Mouse (Mus musculus) midbrain, embryonic 16.5 days (tissue): ENCODE data around the gene Sphk1. TPM values are rescaled to one million over a fixed set of nuclear protein-coding genes. Genes with fewer than 3 reads are reported as not detected.

Source experiments
- ATAC-seq: fragments of 200-750 bp; cut with Nextera tagmentation; 2 replicates; pipeline ENCODE4 v1.8.0; 2017; ENCODE audit warnings: moderate TSS enrichment
- H3K27ac ChIP-seq: fragments of 300-500 bp; sonication (generic); 2 replicates; pipeline ENCODE4 v1.5.1; 2014; ENCODE audit warnings: mild to moderate bottlenecking, low read length, mixed read lengths
- H3K27me3 ChIP-seq: fragments of 300-500 bp; sonication (generic); 2 replicates; pipeline ENCODE4 v1.6.1; 2014; ENCODE audit warnings: low read depth, low read length, mixed read lengths; ENCODE audit not compliant: control insufficient read depth, insufficient read depth
- H3K36me3 ChIP-seq: fragments of 300-500 bp; sonication (generic); 2 replicates; pipeline ENCODE4 v1.6.1; 2014; ENCODE audit warnings: mild to moderate bottlenecking, low read length, moderate library complexity, mixed read lengths; ENCODE audit not compliant: control insufficient read depth, insufficient read depth
- H3K4me1 ChIP-seq: fragments of 300-500 bp; sonication (generic); 2 replicates; pipeline ENCODE4 v1.6.1; 2014; ENCODE audit warnings: mild to moderate bottlenecking, low read length, mixed read lengths; ENCODE audit not compliant: control insufficient read depth, insufficient read depth
- H3K4me2 ChIP-seq: fragments of 300-500 bp; sonication (generic); 2 replicates; pipeline ENCODE4 v1.6.1; 2014; ENCODE audit warnings: mild to moderate bottlenecking, low read length, mixed read lengths
- H3K4me3 ChIP-seq: fragments of 300-500 bp; sonication (generic); 2 replicates; pipeline ENCODE4 v1.5.1; 2014; ENCODE audit warnings: low read depth, mild to moderate bottlenecking, low read length, moderate library complexity, mixed read lengths
- H3K9ac ChIP-seq: fragments of 300-500 bp; sonication (generic); 2 replicates; pipeline ENCODE4 v1.6.1; 2014; ENCODE audit warnings: low read depth, low read length, mixed read lengths
- H3K9me3 ChIP-seq: fragments of 300-500 bp; sonication (generic); replicated peaks from 2 replicates; pipeline ENCODE4 v1.6.1; 2014; ENCODE audit warnings: mild to moderate bottlenecking, low read length, mixed read lengths; ENCODE audit not compliant: control insufficient read depth, poor library complexity, severe bottlenecking
- WGBS: fragments of 180-500 bp; shearing (Covaris S2); extraction: QIAGEN DNeasy Blood & Tissue Kit; methylation state at CpG from one replicate; pipeline ENCODE4 v1.1.7; 2014; 5-methylcytosine and 5-hydroxymethylcytosine counted together
- polyA plus RNA-seq: library from polyadenylated mRNA; unstranded; fragments of >200 nt; fragmentation: Nextera tagmentation; extraction: Ambion mirVana; gene quantifications from 2 replicates; pipeline ENCODE4 v1.2.1, GENCODE M21; 2015

The Sphk1 gene
- polyA plus RNA-seq, 1 experiment from 2014 or later: 5.5 TPM

GRCm38 (mm10) chr11:116579280-116579679, 48.6 kb downstream of the Sphk1 start:
- no peak overlapping the region for H3K9ac ChIP-seq

GRCm38 (mm10) chr11:116580031-116580652, 49.4 kb downstream of the Sphk1 start:
- peaks cover 31% of the 10 kb centered on the region for H3K4me1 ChIP-seq
- peak overlapping the region; percentile 98 for H3K9ac ChIP-seq
- peak overlapping the region; percentile 89 for H3K4me3 ChIP-seq
- H3K27ac ChIP-seq: peak overlapping the region; percentile 95
- peak; percentile 1; the same call in 1 of the 2 replicates for ATAC-seq
- H3K36me3 ChIP-seq: no peaks in the 10 kb centered on the region
- WGBS: 16% methylated on average over 10 of the region's 10 CpGs
- no peaks in the 10 kb centered on the region for H3K9me3 ChIP-seq
- H3K4me2 ChIP-seq: peak overlapping the region; percentile 62
- no peaks in the 10 kb centered on the region for H3K27me3 ChIP-seq

More at GRCm38 (mm10) chr11:116579280-116579679, 48.6 kb downstream of the Sphk1 start:
- Histone ChIP-seq H3K27ac (no peak overlapping the region), H3K4me2 (peak overlapping the region; percentile 62; the same call in 1 of the 2 replicates), H3K9me3 (no peaks in the 10 kb centered on the region), H3K4me1 (peaks cover 38% of the 10 kb centered on the region), H3K27me3 (no peaks in the 10 kb centered on the region), H3K4me3 (no peak overlapping the region), H3K36me3 (no peaks in the 10 kb centered on the region)
- WGBS: 100% methylated on average over 3 of the region's 3 CpGs
- no peak for ATAC-seq

GRCm38 (mm10) chr11:116580711-116581375, 50.1 kb downstream of the Sphk1 start:
- H3K36me3 ChIP-seq: no peaks in the 10 kb centered on the region
- H3K4me3 ChIP-seq: peak overlapping the region; percentile 89
- H3K27ac ChIP-seq: peak overlapping the region; percentile 95
- peak overlapping the region; percentile 98 for H3K9ac ChIP-seq
- no peaks in the 10 kb centered on the region for H3K27me3 ChIP-seq
- peak; percentile 79 for ATAC-seq
- H3K4me2 ChIP-seq: peak overlapping the region; percentile 62
- no peaks in the 10 kb centered on the region for H3K9me3 ChIP-seq
- under 1% methylated on average over 63 of the region's 91 CpGs for WGBS
- peaks cover 24% of the 10 kb centered on the region for H3K4me1 ChIP-seq

- H3K27ac ChIP-seq: peak within 1 kb of the TSS; percentile 95
- H3K9me3 ChIP-seq: no peaks in the 10 kb centered on the region
- WGBS: 2% methylated on average over 24 of the region's 51 CpGs
- peak within 1 kb of the TSS; percentile 89 for H3K4me3 ChIP-seq
- H3K9ac ChIP-seq: peak within 1 kb of the TSS; percentile 98
- H3K27me3 ChIP-seq: no peaks in the 10 kb centered on the region
- H3K36me3 ChIP-seq: no peaks in the 10 kb centered on the region
- H3K4me2 ChIP-seq: peak within 1 kb of the TSS; percentile 62
- ATAC-seq: peak; percentile 88
- H3K4me1 ChIP-seq: peaks cover 19% of the 10 kb centered on the region
These were observed 50.7 kb downstream of the Sphk1 start, which contains the start of gene Ube2o for GRCm38 (mm10) chr11:116581376-116581814. Ube2o (minus strand) TSS chr11:116581447.

GRCm38 (mm10) chr11:116585682-116586081, 55.0 kb downstream of the Sphk1 start:
- H3K9ac ChIP-seq: no peak overlapping the region
- H3K4me1 ChIP-seq: peaks cover 13% of the 10 kb centered on the region
- no peak overlapping the region for H3K4me3 ChIP-seq
- H3K9me3 ChIP-seq: no peaks in the 10 kb centered on the region
- no peak for ATAC-seq
- WGBS: 85% methylated on average over 6 of the region's 6 CpGs
- H3K27ac ChIP-seq: no peak overlapping the region
- H3K27me3 ChIP-seq: no peaks in the 10 kb centered on the region
- no peaks in the 10 kb centered on the region for H3K36me3 ChIP-seq
- no peak overlapping the region for H3K4me2 ChIP-seq

Other genes starting within 250 kb of the Sphk1 start
- 0.46 and 0.62 TPM in 2 replicates for gene Galr2, start 250.0 kb upstream of the Sphk1 start, polyA plus RNA-seq
- 122 and 127 TPM in 2 replicates for gene Exoc7, start 223.7 kb upstream of the Sphk1 start, polyA plus RNA-seq
- 12.1 and 13.6 TPM in 2 replicates for gene Foxj1, start 195.5 kb upstream of the Sphk1 start, polyA plus RNA-seq
- 32.3 and 41.8 TPM in 2 replicates for gene Rnf157, start 117.9 kb upstream of the Sphk1 start, polyA plus RNA-seq
- 36.2 and 36.3 TPM in 2 replicates for gene Ubald2, start 96.8 kb upstream of the Sphk1 start, polyA plus RNA-seq
- gene Qrich2, start 64.7 kb upstream of the Sphk1 start, polyA plus RNA-seq: 0.08 TPM in 1 of 2 replicates, not detected in the other
- 177 and 198 TPM in 2 replicates for gene Prpsap1, start 36.7 kb upstream of the Sphk1 start, polyA plus RNA-seq
- gene Ube2o, start 50.5 kb downstream of the Sphk1 start, polyA plus RNA-seq: 15.5 and 17.0 TPM in 2 replicates
- 0.20 and 0.36 TPM in 2 replicates for gene Aanat, start 55.5 kb downstream of the Sphk1 start, polyA plus RNA-seq
- gene Rhbdf2, start 96.1 kb downstream of the Sphk1 start, polyA plus RNA-seq: 0.93 and 1.2 TPM in 2 replicates
- 3.7 and 4.4 TPM in 2 replicates for gene Prcd, start 122.6 kb downstream of the Sphk1 start, polyA plus RNA-seq
- gene Cygb, start 123.4 kb downstream of the Sphk1 start, polyA plus RNA-seq: 26.4 and 29.3 TPM in 2 replicates
- gene St6galnac1, start 244.6 kb downstream of the Sphk1 start, polyA plus RNA-seq: 0.09 TPM in 1 of 2 replicates, not detected in the other